Mouse (Mus musculus) stomach, postnatal 0 days (tissue): ENCODE results near the gene Batf.

Experiments used
- CTCF ChIP-seq: IDR thresholded peaks from 2 replicates; pipeline ENCODE4 v1.5.1; 2016; ENCODE audit warnings: antibody characterized with exemption, low read depth, mild to moderate bottlenecking, moderate library complexity
- EP300 ChIP-seq: optimal IDR thresholded peaks from 2 replicates; pipeline ENCODE3; 2016; ENCODE audit warnings: antibody characterized with exemption

- TF ChIP-seq CTCF (no peak), EP300 (no peak)
Observed at GRCm38 (mm10) chr12:85703507-85703906, 17.0 kb downstream of the Batf start.
